Mouse (Mus musculus) ovary, postnatal 10 days (tissue): ENCODE results near the gene Mdga1.
A peak's percentile ranks its signal among the peaks of the same experiment; 100 is the strongest.

Experiments
- DNase-seq: peaks from one replicate; pipeline ENCODE4 v3.0.0; 2022; ENCODE audit warnings: low spot score

Gene Mdga1

DNA sequence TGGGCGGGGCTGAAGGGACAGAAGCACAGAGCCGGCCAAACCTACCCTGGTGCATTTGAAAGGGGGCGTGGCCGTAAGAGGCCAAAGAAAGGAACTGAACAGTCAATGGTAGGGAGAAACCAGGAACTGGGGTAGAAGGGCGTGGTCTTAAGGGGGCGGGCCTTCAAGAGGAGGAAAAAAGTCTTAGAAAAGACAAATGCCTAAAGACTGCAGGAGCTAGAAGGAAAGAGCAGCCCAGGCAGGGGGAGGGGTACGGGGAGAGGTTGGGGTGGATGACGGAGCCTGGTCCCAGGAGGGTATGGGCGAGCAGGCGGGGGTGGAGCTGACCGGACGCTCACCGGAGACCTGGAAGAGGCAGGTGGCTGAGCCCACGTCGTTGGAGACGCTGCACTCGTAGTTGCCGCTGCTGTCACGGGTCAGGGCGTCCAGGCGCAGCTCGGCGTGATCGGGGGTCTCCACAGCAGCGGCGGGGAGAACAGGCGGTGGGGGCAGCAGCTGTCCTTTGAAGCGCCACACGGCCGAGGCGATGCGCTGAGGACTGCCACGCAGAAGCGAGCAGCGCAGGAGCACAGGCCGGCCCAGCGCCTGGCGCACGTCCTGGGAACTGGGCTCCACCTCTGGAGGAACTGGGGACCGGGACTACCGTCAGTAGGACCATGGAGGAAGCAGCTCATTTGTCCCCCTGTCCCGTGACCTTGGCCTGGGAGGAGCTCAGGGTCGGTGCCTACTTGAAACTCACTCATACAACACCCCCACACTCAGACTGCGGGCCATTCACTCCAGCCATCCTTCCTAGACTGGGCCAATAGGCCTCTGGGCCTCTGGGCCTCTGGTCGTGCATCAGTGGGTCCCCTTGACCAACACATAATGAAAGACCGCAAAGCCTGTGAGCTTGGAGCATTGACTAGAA lies 127.9 kb downstream of the Mdga1 start:
- no peak for DNase-seq

DNA sequence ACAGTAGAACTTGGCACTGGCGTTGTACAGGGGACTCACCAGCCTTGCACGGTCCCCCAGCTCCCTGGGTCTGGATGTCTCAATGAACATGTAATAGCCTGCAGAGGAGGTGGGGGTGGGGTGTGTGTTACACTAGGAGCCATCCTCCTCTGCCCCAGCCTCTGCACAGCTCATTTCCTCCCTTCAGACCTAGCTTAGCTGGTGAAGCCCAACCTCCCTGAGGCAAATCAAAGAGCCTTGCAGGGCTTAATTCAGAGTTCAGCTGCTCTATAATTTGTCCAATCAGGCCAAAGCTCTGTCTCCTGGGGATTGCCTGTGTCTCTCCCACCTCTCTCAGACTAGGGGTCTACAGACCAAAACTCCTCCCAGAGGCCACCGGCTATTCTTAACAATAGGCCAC lies 131.9 kb downstream of the Mdga1 start:
- DNase-seq: no peak

DNA sequence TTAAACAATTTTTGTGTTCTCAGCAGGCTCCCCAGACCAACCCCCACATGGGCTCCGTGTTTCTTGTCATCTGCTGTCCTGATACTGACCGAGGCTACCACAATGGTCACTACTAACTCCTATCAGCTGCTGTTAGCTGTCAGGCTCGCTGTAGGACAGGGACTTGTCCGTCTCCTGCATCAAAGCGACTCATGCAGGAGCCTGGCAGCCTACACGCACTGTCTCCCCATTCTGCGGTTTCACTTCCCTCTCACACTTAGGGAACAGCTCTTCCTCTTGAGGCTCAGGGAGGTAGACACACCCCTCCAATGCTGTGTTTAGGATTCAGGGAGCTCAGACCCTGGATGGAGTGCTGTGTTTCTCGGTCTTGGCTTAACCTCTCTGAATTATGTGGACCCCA lies 132.4 kb downstream of the Mdga1 start:
- DNase-seq: no peak

DNA sequence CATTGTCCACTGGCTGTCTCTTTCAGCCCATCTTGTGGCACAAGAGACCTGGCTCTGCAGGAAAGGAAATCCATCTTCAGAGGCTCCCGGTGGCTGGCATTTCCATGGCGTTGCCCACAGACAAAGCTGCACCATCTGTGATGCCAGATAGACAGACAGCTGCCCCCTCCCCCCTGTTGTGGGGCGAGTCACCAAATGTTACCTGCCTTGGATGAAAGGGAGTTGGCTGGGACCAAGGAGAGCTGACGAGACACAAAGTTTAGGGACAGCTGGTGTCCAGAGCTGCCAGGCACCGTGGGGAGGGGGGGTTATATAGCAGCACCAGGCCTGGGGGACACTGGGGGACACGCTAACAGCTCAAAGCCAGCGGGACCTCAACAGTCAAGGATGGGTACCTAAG lies 135.1 kb downstream of the Mdga1 start:
- no peak for DNase-seq

DNA sequence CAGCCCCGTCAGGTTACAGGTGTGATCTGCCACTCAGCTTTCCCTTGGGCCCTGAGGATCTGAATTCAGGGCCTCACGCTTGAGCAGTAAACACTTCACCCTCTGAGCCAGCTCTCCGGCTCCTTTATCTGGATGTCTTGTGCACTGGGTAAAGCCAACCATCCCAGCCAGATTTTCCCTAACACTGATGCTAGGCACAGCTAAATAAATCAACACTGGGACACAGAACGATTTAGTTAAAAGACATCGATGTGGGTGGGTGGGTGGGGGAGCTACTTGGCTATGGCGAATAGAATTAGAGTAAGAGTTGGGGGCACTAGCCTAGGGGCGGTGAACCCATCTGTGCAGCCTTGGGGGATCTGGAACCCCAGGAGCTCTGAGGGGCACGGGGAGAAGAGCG lies 135.6 kb downstream of the Mdga1 start:
- no peak for DNase-seq

DNA sequence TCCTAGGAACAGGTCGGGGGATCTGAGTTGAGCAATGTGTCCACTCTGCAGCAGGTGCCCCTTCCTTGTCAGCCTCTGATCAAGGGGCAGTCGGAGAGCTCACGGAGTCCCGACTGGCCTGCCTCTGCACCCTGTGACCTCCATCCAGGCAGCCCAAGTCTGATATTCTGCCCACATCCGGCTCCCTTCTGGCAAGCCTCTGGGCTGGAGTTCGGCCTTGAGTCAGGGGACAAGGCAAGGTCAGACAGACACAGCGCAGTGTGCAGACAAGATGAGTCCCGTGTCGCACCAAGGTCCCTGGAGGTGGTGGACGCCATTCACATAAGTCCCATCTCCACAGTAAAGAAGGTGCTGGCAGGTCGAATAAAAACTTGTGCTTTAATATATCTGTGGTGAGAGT lies 138.2 kb downstream of the Mdga1 start:
- no peak for DNase-seq

DNA sequence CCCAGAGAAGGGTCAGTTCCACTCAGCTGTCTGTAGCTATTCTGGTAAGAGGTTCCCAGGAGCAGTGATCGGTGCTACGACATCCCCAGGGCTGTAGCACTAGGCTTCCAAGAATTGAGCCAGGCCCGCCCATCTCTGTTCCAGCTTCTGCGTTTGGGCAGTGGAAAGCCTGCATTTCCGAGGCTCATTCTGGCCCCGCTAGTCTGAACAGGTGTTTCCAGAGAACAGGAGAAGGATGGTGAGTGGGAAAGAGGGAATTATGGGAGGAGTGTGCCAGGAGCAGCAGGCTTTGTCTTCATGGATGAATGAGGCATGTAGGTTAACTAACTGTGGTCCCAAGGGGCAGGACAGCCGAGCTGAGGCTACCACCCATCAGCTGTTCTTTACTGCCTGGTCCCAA lies 140.8 kb downstream of the Mdga1 start:
- no peak for DNase-seq

DNA sequence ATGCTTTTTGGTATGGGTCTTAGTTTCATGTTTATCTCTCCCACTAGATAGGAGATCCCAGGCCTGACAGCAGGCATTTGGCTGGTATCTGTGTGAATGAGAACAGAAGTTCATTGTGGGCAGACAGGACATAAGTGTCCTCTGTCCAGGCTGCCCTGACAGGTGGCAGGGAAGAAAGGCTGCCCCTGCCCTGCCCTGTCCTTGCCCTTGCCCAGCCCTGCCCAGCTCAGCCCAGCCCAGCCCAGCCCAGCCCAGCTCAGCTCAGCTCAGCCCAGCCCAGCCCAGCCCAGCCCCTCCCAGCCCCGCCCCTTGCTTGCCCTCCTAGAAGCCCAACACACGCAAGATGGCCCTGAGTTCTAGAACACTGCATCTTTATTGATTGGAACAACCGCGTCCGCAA lies 142.3 kb downstream of the Mdga1 start:
- DNase-seq: no peak

DNA sequence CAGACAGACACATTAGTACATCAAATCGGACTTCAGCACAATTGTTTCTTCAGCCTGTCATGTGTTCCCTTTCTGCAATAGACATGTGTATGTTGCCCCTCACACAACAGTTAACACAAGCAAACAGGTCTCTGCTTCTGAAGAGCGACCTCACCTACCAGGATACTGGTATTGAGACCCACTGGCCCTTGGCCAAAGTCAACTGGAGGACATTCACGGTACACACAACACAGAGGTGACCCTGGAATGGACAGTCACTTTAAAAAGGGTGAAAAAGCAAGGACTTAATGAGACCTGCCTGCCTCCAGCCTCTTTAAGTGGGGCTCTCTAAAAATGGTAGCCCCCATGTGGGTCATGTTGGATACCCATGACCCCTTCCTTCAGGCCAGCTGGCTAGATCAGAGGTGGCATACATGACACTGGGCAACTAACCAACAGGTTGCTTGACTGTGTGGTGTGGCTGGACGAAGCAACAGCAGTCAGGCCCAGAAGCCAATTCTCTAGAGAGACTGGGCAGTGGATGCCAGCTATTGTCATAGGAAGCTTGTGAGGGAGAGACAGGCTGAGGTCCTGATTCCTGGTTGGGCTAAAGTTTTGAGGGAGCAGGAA lies 145.3 kb downstream of the Mdga1 start:
- no peak for DNase-seq

DNA sequence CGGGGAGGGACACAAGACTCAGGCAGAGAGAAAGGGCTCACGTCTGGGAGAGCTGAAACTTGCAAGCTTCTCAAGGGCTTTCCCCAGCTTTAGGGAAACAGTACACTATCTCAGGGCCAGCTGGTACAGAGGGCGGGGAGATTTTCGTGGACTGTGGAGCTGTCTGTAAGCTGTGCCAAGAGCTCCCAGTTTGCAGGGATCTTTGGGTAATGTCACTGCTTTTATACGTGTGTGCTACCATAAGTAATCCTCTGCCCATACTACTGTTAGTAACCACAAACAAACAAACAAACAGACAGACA lies 145.7 kb downstream of the Mdga1 start:
- DNase-seq: no peak

DNA sequence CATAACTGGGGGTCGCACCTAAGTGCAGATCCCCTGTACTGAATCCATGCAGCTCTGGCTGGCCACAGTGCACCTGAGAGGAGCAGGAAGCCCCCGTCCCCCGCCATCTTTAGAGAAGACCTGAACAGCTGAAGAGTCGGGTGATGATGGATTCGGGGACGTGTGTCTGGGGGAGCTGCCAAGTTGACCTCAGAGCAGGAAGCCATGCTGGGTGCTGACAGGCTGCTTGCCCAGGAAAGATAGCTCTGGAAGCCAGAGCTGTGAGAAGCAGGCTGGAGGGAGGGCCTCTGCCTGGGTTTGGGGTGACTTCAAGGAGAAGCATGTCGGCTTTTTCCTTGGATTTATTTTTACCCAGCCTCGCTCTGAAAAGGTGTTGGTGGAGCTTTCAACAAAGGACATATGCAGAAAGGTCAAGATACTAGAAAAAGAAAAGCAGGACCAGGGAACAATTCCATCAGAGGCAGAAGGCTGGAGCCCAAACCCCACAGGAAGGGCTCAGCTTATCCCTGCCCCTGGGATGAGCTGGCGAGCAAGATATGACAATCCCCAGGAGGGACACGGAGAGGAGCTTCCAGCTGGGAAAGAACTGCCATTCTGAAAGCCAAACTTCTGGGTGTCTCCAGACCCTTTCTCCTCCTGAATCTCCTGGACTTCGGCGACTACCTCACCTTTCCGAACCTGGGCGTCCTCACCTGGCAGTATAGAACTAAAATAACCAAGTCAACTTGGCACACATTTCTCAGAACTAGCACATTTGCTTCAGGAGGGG lies 146.3 kb downstream of the Mdga1 start:
- DNase-seq: no peak

DNA sequence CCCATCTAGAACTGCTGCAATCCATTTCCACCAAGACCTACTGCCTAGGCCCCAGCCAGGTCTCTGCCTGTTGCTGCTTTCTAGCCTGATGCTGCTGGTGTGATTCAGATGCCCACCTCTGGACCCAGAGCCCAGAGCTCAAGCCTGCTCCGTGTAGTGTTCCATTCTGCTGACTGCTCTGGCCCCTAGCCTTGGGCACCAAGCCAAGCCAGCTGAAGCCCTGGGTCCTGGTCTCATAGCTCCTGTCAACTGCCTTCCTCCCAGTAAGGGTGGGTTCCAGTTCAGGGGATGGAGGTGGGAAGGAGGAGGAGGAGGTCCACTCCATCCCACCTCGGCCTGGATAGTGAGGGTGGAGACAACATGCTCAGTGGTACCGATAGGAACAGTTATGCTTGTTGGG lies 150.3 kb downstream of the Mdga1 start:
- no peak for DNase-seq

DNA sequence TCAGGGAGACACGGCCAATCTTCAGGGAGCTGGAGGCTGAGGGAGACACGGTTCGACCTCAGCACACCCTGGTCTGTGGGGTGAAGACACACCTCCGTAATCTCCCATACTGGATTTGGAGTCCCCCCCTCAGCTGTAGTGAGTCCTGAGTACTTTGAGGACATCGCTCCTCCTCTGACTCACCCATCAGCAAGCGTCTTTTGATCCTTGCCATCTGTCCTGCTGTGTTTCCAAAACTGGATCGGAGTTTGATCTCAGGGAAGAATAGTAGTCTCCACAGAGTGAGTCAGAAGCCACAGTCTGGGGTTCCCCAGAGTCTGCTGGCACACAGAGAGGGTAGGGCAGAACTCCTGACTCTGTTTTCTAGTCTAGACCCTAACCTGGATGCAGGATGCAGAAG lies 150.9 kb downstream of the Mdga1 start:
- DNase-seq: no peak

DNA sequence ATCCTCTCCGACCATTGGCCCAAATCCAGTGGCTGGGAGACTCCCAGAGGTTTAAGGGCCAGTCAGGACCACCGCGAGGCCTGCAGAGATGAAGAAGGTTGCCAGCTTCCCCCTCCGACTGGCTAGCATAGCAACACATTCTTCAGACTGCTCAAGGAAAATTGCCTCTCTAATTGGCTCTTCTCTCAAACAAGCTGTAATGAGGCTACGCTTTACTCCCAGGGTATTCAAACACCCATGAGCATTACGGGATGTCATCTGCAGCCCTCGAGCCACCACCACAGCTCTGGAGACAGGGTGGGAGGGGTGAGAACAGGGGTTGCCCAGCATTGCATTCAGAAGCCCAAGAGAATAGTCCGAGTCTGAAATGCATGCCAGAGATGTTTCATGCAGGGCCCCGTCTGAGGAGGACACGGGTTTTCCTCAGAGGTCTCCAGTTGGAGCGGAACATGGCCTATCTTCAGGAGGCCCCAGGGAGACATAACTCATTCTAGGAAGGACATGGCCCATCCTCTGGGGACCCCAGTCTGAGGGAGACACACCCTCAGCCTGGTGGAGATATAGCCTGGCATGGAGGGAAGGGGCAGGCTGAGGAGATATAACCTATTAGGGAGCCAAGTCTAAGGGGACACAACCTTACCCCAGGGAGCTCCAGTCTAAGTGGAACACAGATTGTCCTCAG lies 151.5 kb downstream of the Mdga1 start:
- no peak for DNase-seq

DNA sequence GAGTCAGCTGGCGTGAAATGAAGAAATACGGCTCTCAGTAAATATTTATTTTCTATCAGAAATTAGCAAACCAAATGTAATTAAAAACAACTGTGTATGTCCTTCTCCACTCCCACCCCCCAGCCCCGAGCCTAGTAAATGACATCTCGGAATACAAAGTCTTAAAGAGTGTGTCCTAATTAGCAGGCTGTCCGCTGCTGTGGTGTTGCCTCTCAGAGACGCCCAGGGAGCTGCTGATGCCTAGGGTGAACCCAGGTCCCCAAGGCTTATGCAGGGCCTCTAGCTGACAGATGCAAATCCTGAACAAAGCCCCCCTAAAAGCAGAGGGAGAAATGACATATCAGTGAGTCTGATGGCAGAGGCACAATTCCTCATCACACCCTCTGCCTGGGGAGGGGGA lies 155.1 kb downstream of the Mdga1 start:
- no peak for DNase-seq

DNA sequence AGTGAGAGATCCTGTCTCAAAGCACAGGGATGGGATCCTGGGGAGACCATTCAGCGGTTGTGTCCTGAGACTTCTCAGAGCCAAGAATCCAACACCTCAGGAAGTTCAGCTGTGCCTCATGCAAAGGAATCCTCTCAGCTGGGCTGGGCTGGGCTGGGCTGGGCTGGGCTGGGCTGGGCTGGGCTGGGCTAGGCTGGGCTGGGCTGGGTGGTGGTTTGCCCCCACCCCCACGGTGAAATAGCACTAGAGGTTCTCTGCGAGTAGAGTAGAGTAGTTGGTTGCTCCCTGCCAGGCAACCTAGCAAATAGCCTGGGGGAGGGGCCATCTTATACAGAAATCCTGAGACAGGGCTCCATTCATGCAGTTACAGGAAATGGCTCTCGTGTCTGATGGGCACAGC lies 156.6 kb downstream of the Mdga1 start:
- no peak for DNase-seq

DNA sequence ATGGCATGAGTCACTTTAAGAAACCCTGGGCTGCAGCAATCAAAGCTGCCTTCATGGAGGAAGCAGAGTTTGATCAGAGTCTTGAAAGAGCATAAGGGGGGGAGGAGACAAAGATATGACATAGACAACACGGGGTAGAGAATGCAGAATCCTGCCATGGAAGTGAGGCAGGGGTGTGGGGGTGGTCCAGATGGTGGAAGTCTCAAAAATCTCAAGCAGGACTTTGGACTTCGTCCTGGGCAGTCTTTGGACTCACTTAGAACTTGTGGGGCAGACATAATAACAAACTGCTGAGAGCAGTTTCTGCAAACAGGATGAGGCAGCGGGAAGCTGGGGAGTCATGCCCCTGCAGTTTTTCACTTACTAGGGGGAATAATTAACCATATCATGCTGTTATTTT lies 166.3 kb downstream of the Mdga1 start:
- no peak for DNase-seq

DNA sequence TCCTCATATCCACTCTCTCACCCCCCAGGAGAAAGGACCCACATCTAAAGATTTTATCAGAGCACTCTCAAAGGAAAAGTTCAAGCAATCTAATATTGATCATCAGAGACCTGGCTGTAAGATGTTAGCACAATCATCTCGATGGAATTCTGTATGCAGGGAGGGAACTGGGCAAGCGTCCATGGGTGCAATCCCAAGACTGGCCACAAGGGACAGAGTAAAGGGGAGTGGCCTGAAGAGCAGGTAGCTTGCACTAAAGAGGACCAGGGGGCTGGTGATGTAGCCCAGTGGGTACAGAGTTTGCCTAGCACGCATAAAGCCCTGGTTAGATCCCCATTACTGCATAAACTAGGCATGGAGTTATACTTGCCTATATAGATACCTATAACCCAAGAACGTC lies 168.5 kb downstream of the Mdga1 start:
- peak; percentile 71 for DNase-seq

DNA sequence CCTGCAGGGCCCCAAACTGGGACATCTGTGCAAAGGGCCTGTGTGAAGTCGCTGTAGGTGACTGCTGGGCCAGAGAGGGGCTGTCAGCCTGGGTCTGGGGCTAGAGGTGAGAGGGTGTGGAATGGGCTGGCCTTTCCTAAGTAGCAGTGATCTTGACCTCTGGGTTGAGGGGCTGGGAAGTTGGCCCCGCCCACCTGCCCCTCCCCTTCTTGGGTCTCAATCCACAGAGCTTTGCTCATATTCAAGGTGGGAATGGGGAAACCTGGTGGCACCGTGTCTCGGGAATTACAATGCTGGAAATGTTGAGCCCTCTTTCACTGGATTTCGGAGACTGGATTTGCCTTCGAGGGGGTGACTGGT lies 169.8 kb downstream of the Mdga1 start:
- DNase-seq: no peak

DNA sequence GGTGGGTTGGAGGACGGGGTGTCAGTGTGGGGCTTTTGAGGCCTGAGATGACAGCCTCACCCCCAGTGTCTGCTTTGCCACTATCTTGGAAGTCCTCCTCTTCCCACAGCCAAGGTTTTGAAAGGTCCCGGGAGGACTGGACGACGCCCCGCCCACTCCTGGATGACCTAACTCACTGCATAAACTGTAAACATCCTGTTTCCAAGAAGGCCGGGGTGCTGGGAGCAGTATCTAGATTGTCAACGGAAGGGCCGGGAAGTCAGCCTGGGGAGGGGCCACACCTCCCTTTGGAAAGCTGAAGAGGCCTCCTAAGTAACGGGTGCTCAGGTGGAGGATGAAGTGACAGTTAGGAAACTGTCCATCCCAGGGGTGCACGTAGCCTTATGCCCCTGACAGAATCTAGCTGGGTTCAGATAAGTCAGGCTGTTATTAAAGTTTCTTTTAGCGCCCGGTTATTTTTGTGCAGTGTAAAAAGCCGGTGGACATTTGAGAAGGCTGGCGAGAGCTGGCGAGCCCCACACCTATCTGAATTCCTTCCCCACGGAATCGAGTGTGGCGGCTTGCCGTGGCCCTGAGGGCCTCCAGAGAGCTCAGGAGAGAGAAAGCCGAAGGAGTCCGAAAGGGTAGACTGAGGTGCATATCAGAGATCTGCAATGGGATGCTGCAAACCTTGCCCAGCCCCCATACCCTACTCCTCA lies 170.3 kb downstream of the Mdga1 start:
- no peak for DNase-seq

DNA sequence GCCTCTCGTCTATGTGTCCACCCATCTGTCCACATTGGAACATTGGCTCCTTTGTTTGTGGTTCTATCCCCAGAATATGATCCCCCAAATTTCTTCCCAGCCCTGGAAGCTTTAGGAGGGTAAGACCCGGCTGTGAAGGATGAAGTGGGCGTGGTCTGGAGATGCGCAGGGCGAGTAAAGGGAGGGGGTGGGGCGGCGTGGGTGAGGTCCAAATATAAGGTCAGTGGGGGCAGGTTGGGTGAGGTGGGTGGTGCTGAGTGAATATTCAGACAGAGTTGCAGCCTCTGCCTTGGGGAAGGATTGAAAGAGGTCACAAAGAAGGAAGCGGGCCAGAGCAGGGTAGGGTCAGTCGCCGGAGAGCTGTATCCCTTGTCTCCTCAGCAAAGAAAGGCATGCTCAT lies 171.7 kb downstream of the Mdga1 start:
- no peak for DNase-seq

DNA sequence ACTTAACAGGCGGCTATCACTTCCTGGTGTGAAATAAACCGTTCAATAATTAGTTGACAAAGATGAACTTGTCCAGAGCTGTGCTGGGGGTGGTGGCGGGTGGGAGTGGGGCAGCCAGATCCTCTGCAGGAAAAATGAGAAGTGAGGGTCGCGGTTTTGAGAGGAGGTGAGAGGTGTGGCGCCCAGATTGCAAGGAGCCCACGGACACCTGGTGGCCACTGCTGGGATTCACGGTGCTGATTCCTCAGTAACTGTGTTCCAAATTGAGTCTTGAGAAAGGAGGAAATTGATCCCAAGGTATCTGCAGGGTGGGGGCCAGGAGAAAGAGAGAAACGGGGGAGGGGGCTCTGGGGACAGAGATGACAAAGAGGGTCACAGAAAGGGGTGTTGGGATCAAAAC lies 173.1 kb downstream of the Mdga1 start:
- no peak for DNase-seq
